ENCODE assay signal across 14 mouse cellular contexts in the genomic region with DNA sequence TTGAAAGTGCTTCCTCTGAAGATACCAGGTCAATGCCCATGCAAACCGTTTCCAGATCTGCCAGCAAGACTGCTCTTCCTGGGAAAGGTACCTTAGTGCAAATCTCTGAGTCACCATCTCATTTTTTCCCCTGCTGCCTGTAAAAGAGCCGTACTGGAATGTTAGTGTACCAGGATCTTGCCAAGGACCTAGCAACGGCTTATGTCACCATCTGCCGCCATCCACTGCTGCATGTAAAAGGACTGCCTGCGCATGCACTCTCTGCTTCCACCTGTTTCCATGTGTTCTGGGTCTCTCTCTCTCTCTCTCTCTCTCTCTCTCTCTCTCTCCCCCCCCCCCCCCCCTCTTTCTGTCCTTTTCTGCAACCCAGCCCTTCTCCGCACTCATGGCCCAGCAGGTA. TPM values are rescaled to one million over a fixed set of nuclear protein-coding genes. Genes with fewer than 3 reads are reported as not detected.
"Had no signal": no experiment of that assay in that cellular context is flagged by ENCODE, and none has a peak within 500 bp of the region (broad histone marks: within the 10 kb centered on the region; RNA-seq: fewer than 3 reads in every experiment).

No protein-coding gene starts in this region.

- DNase-seq: kidney, adult 18-20 months; kidney, postnatal 10 days; kidney, postnatal 4 days; lung, embryonic 14.5 days; lung, postnatal 10 days; lung, postnatal 4 days; midbrain, embryonic 14.5 days; spleen, adult 18-20 months; thymus, adult 2 months; thymus, postnatal 36 days had no signal

RNA-seq across cellular contexts. Expression of a gene that starts 45.2 kb away (rescaled TPM):
- total RNA-seq: layer of hippocampus, postnatal 14 days; left cerebral cortex, adult 8-10 months; left cerebral cortex, postnatal 25 days; megakaryocyte, adult 5-6 weeks had no signal
